Mouse (Mus musculus) cerebellum, adult 11-12 months (tissue): ENCODE results near the gene Mdm4.

Experiments
- DNase-seq: peaks from one replicate; pipeline ENCODE4 v3.0.0; 2022

The Mdm4 gene

GRCm38 (mm10) chr1:133030461-133030860, at the start of gene Mdm4:
Gene Mdm4 (minus strand): TSS chr1:133030561.
- no peak for DNase-seq

GRCm38 (mm10) chr1:133080079-133080561, 49.8 kb upstream of the Mdm4 start:
- DNase-seq: no peak

GRCm38 (mm10) chr1:133079509-133079908, 49.1 kb upstream of the Mdm4 start:
- DNase-seq: no peak

GRCm38 (mm10) chr1:133078338-133078727, 48.0 kb upstream of the Mdm4 start:
- DNase-seq: no peak

GRCm38 (mm10) chr1:133077606-133078337, 47.4 kb upstream of the Mdm4 start:
- no peak for DNase-seq

- DNase-seq: no peak
Measured at GRCm38 (mm10) chr1:133076681-133077514, 46.5 kb upstream of the Mdm4 start.

- no peak for DNase-seq
Measured at GRCm38 (mm10) chr1:133075651-133076400, 45.5 kb upstream of the Mdm4 start.

GRCm38 (mm10) chr1:133074541-133074940, 44.2 kb upstream of the Mdm4 start:
- DNase-seq: no peak

- no peak for DNase-seq
Measured at GRCm38 (mm10) chr1:133073327-133073856, 43.0 kb upstream of the Mdm4 start.

GRCm38 (mm10) chr1:133071666-133072381, 41.5 kb upstream of the Mdm4 start:
- DNase-seq: no peak

- no peak for DNase-seq
Measured at GRCm38 (mm10) chr1:133070157-133070556, 39.8 kb upstream of the Mdm4 start.

- DNase-seq: no peak
Measured at GRCm38 (mm10) chr1:133069275-133070120, 39.1 kb upstream of the Mdm4 start.

- no peak for DNase-seq
Measured at GRCm38 (mm10) chr1:133068669-133069274, 38.4 kb upstream of the Mdm4 start.

- no peak for DNase-seq
Measured at GRCm38 (mm10) chr1:133068268-133068667, 37.9 kb upstream of the Mdm4 start.

- no peak for DNase-seq
Measured at GRCm38 (mm10) chr1:133063164-133063563, 32.8 kb upstream of the Mdm4 start.

- DNase-seq: no peak
Measured at GRCm38 (mm10) chr1:133060681-133061080, 30.3 kb upstream of the Mdm4 start.

GRCm38 (mm10) chr1:133059592-133059991, 29.2 kb upstream of the Mdm4 start:
- no peak for DNase-seq

GRCm38 (mm10) chr1:133057345-133058034, 27.1 kb upstream of the Mdm4 start:
- DNase-seq: no peak

- no peak for DNase-seq
Measured at GRCm38 (mm10) chr1:133054326-133054725, 24.0 kb upstream of the Mdm4 start.

- DNase-seq: no peak
Measured at GRCm38 (mm10) chr1:133053034-133053433, 22.7 kb upstream of the Mdm4 start.
